Mouse (Mus musculus): Measurements from ENCODE around the gene C2cd5. TPM values are rescaled to one million over a fixed set of nuclear protein-coding genes. Genes with fewer than 3 reads are reported as not detected.

The C2cd5 gene
- polyA plus RNA-seq, 1 experiment from 2014 or later: 43.9 TPM

DNA sequence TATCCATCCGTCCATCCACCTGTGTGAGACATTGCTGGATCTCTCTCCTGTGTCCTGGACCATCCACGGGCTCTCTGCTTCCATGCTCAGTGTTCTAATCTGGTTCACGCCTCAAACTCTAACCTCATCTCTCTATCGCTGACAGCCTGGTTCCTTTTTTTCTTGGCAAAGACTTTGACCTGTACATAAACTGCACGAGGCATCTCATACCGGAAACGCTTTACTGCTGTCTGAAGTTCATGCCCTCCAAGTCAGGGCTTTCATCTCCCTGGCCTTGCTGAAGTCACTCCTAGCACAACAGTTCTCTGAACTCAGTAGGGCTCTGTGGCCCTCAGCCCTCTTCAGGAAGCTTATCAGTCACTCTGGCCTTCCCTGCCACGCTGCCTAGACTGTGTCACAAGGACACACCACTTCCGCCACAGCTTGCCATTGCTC, 15.1 kb upstream of the C2cd5 start:
- H3K36me3 ChIP-seq: no peaks in the 10 kb centered on the region
- 71% methylated on average over 9 of the region's 9 CpGs for WGBS
- no peak for ATAC-seq (ENCODE audit: low FRiP score)
- H3K4me2 ChIP-seq: no peak overlapping the region
- H3K9me3 ChIP-seq (replicated peaks): no peaks in the 10 kb centered on the region
- no peak overlapping the region for H3K27ac ChIP-seq (replicated peaks)
- H3K4me1 ChIP-seq: no peaks in the 10 kb centered on the region
- H3K9ac ChIP-seq (replicated peaks): no peak overlapping the region
- no peak overlapping the region for H3K4me3 ChIP-seq (replicated peaks)
- no peaks in the 10 kb centered on the region for H3K27me3 ChIP-seq (replicated peaks)

DNA sequence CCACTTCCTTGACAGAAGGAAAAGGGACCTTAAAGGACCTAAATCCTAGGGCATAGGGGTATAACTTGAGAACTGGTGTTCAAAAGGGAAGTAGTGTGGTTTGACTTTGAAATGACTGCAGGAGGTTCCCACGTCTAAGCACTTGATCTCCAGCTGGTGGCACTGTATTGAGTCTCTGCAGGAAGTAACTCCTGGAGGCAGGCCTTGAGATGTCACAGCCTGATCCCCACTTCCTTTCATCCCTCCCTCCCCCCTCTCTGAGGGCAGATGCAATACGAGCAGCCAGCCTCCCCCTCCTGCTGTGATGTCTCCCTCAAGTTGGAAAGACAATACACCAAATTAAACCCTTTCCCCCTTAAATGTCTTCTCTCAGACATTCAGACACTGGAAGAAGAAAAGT, 14.6 kb upstream of the C2cd5 start:
- Histone ChIP-seq H3K9me3 (replicated peaks) (no peaks in the 10 kb centered on the region), H3K36me3 (no peaks in the 10 kb centered on the region), H3K27ac (replicated peaks) (no peak overlapping the region), H3K9ac (replicated peaks) (no peak overlapping the region), H3K4me1 (no peaks in the 10 kb centered on the region), H3K4me2 (no peak overlapping the region), H3K27me3 (replicated peaks) (no peaks in the 10 kb centered on the region), H3K4me3 (replicated peaks) (no peak overlapping the region)
- 5% methylated on average over 2 of the region's 2 CpGs for WGBS
- ATAC-seq (ENCODE audit: low FRiP score): no peak

DNA sequence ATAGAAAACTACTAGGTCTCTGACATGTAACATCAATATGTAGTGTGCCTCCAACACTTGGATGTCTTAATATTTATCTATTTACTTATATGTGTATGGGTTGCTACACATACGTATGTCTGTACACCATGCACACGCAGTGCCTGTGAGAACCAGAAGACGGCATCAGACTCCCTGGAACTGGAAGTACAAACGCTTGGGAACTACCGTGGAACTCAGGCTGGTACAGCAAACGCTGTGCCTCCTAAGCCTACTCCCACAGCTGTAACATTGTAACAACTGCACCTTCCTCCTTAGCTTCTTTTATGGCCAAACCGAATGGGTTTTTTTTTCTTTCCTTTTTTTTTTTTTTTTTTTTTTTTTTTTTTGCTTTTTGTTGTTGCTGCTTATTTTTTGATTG, 10.4 kb upstream of the C2cd5 start:
- no peaks in the 10 kb centered on the region for H3K4me1 ChIP-seq
- no peak overlapping the region for H3K27ac ChIP-seq (replicated peaks)
- ATAC-seq (ENCODE audit: low FRiP score): no peak
- no peak overlapping the region for H3K4me3 ChIP-seq (replicated peaks)
- no peak overlapping the region for H3K9ac ChIP-seq (replicated peaks)
- no peaks in the 10 kb centered on the region for H3K36me3 ChIP-seq
- no peak overlapping the region for H3K4me2 ChIP-seq
- no peaks in the 10 kb centered on the region for H3K9me3 ChIP-seq (replicated peaks)
- H3K27me3 ChIP-seq (replicated peaks): no peaks in the 10 kb centered on the region
- WGBS: 89% methylated on average over 7 of the region's 7 CpGs

DNA sequence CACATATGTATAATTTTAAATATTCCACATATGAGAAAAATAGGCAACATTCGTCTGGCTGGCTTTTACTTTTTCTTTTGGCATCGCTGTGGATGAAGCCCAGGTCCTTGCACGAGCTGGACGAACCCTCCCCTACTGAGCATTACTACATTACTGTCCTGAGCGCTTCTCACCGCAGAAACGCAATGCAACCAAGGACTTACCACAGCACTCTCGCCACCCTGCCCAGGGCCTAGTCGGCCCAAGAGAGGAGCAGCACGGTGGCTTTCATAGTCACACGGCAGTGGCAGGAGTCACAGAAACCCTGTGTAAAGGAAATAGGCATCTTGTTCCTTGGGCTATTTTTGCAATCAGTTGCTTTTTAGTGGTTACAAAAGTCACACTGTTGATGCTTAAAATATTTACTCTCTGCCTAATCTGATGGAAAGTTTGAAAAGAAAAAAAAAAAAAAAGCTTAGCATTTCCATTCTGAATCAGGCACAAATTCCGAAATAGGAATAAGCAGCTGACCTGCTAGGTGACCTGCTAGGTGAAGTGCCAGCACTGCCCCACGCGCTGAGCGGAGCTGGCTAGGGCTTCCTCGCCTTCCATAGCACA, 9.8 kb upstream of the C2cd5 start:
- no peaks in the 10 kb centered on the region for H3K4me1 ChIP-seq
- no peak overlapping the region for H3K4me2 ChIP-seq
- no peaks in the 10 kb centered on the region for H3K36me3 ChIP-seq
- WGBS: 75% methylated on average over 16 of the region's 16 CpGs
- no peak for ATAC-seq (ENCODE audit: low FRiP score)
- no peak overlapping the region for H3K9ac ChIP-seq (replicated peaks)
- H3K27me3 ChIP-seq (replicated peaks): no peaks in the 10 kb centered on the region
- no peak overlapping the region for H3K27ac ChIP-seq (replicated peaks)
- H3K9me3 ChIP-seq (replicated peaks): no peaks in the 10 kb centered on the region
- no peak overlapping the region for H3K4me3 ChIP-seq (replicated peaks)

DNA sequence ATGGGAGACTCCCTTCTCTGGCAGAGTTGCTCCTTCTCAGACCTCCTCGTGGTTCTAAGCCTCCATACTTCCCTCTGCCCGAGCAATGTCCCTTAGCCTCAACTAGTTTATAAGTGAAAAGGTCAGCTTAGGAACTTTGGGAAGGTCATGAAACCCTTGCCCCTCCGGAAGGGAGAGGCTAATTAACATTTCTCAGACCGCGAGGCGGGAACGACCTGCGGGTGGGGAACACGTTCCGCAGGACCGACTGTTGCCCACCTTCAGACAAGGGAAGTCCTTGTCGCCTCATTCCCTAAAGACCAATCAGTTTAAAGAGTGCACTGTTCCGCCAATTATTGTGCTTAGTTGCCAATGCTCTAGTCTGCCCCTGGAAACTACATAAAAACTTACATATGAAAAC, 8.1 kb upstream of the C2cd5 start:
- 81% methylated on average over 13 of the region's 13 CpGs for WGBS
- Histone ChIP-seq H3K9ac (replicated peaks) (no peak overlapping the region), H3K4me1 (no peaks in the 10 kb centered on the region), H3K4me2 (no peak overlapping the region), H3K27ac (replicated peaks) (no peak overlapping the region), H3K27me3 (replicated peaks) (no peaks in the 10 kb centered on the region), H3K36me3 (no peaks in the 10 kb centered on the region), H3K4me3 (replicated peaks) (no peak overlapping the region), H3K9me3 (replicated peaks) (no peaks in the 10 kb centered on the region)
- no peak for ATAC-seq (ENCODE audit: low FRiP score)

DNA sequence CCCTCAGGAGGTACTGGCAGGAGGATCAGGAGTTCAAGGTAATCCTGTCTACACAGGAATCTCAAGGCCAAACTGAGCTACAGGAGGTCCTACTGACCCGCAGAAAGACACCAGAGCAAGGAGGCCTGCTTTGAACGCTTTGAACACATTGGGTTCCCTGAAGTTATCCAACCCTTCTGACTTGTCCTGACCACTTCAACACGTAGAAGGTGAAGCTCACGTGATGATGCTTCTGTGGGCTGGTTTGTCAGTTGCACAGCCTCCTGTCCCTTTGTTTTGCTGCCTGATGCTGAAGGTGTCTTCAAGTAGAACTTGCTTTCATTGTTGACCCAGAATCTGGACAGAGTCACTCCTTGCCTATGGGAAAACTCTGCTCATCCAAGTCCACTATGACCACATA, 7.7 kb upstream of the C2cd5 start:
- no peak for ATAC-seq (ENCODE audit: low FRiP score)
- 90% methylated on average over 4 of the region's 4 CpGs for WGBS

DNA sequence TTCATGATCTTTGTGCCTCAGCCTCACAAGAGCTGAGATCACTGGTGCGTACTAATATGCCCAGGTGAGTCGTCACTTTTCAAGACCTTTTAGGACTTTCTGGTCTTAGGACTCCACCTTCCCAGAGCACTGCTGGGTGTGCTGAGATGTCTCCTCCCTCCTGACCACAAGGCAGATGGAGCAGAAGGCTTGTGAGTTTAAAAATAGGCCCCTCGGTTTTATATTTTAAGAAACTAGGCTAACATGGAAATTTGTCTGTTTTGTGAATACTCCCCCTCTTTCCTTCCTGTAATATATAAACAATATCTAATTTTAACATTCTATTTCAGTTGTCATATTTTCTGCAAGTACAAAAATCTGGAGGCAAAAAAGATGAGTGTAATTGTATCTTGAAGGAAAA, 5.8 kb upstream of the C2cd5 start:
- H3K4me1 ChIP-seq: no peaks in the 10 kb centered on the region
- no peaks in the 10 kb centered on the region for H3K9me3 ChIP-seq (replicated peaks)
- H3K9ac ChIP-seq (replicated peaks): no peak overlapping the region
- no peak overlapping the region for H3K4me3 ChIP-seq (replicated peaks)
- H3K36me3 ChIP-seq: no peaks in the 10 kb centered on the region
- ATAC-seq (ENCODE audit: low FRiP score): no peak
- H3K27ac ChIP-seq (replicated peaks): no peak overlapping the region
- H3K27me3 ChIP-seq (replicated peaks): no peaks in the 10 kb centered on the region
- WGBS: 87% methylated on average over 3 of the region's 3 CpGs
- H3K4me2 ChIP-seq: no peak overlapping the region

More for the DNA sequence above, 7.7 kb upstream of the C2cd5 start:
- Histone ChIP-seq H3K9me3 (replicated peaks) (no peaks in the 10 kb centered on the region), H3K27ac (replicated peaks) (no peak overlapping the region), H3K36me3 (no peaks in the 10 kb centered on the region), H3K4me2 (no peak overlapping the region), H3K4me1 (no peaks in the 10 kb centered on the region), H3K9ac (replicated peaks) (no peak overlapping the region), H3K4me3 (replicated peaks) (no peak overlapping the region), H3K27me3 (replicated peaks) (no peaks in the 10 kb centered on the region)

DNA sequence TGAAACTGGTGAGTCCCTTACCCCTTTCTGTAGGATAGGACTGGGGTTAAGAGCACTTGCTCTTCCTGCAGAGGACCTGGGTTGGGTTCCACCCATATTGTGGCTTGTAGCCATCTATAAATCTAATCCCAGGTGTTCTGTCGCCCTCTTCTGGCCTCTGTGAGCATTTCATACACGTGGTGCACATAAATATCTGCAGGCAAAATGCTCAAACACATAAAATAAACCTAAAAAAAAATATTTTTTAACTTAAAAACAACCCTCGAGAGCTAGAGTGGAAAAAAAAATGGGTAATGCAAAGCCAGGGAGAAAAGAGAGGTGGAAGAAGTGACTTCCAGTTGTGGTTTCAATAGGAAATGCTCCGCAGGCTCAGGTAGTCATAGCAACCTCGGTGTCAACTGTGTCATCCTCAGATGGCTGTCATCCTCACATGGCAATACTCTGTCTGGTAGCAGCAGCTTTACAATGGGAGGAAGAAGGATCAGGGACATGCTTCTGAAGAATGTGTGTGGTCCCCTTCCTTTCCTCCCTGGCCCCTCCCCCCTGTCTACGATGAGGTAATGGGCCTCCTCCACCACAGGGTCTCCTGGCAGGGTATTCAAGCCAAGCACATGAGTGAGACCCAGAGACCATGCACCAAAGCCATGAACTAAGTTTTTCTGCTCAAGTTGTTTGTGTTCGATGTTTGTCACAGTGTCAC, 4.2 kb upstream of the C2cd5 start:
- Histone ChIP-seq H3K36me3 (no peaks in the 10 kb centered on the region), H3K4me2 (no peak overlapping the region), H3K9ac (replicated peaks) (no peak overlapping the region), H3K27ac (replicated peaks) (no peak overlapping the region), H3K9me3 (replicated peaks) (no peaks in the 10 kb centered on the region), H3K4me3 (replicated peaks) (no peak overlapping the region), H3K4me1 (no peaks in the 10 kb centered on the region), H3K27me3 (replicated peaks) (no peaks in the 10 kb centered on the region)
- no peak for ATAC-seq (ENCODE audit: low FRiP score)
- WGBS: 72% methylated on average over 7 of the region's 7 CpGs

DNA sequence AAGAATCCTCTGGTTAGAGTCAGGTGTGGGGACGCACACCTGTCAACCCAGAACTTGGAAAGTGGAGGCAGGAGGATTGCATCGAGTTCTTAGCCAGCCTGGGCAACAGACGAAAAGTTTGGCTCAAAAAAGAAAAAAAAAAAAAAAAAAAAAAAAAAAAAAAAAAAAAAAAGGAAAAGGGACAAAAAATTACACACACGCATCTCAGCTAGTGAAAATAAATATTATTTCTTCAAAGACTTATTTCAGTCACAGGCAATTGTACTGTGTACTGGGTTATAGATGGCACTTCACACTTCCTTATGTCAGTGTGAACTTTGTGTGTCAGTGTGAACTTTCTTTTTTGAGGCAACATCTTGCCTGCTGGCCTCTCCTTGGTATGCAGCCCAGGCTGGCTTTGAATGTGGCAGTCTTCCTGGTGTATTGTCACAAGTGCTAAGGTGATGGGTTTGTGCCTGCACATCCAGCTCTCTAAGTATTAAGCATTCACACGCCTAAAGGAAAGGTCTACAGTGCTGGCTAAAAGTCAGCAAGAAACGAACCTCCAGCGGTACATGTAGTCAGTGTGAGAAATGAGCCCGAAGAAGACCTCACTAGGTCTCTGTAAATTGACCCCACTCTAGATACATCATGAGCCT, 656 bp upstream of the C2cd5 start:
- peaks cover 10% of the 10 kb centered on the region; the same call in 1 of the 2 replicates for H3K36me3 ChIP-seq
- H3K27ac ChIP-seq (replicated peaks): 0 out of 2 replicates have a peak overlapping the region, but pooled peaks have one; percentile 95
- peaks cover 18% of the 10 kb centered on the region for H3K4me1 ChIP-seq
- 55% methylated on average over 8 of the region's 8 CpGs for WGBS
- peak overlapping the region; percentile 72 for H3K4me2 ChIP-seq
- peak overlapping the region; percentile 68 for H3K4me3 ChIP-seq (replicated peaks)
- peak overlapping the region; percentile 93 for H3K9ac ChIP-seq (replicated peaks)
- H3K9me3 ChIP-seq (replicated peaks): no peaks in the 10 kb centered on the region
- no peaks in the 10 kb centered on the region for H3K27me3 ChIP-seq (replicated peaks)
- ATAC-seq (ENCODE audit: low FRiP score): no peak

DNA sequence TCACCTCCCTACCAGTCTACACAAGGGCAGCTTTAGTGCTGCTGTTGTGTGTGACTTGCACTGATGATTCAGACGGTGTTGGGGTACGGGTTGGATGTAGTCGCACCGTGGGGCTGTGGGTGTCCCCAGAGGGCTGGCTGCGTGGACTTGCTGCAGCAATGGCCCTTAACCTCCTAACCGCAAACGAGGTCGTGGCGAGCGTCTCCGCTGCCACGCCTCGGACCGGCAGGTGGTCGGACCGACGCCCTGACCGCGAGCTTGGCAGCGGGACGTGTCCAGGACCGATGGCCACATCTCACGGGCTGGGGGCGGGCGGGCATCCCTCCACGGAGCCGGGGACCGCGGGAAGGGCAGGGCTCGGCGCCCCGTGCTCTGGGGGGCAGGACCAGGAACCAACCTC, 660 bp downstream of the C2cd5 start:
- H3K9me3 ChIP-seq (replicated peaks): no peaks in the 10 kb centered on the region
- WGBS: under 1% methylated on average over 32 of the region's 32 CpGs
- H3K4me2 ChIP-seq: peak overlapping the region; percentile 72
- H3K4me3 ChIP-seq (replicated peaks): peak overlapping the region; percentile 68
- H3K9ac ChIP-seq (replicated peaks): peak overlapping the region; percentile 93
- H3K27me3 ChIP-seq (replicated peaks): no peaks in the 10 kb centered on the region
- peak overlapping the region; percentile 95 for H3K27ac ChIP-seq (replicated peaks)
- H3K36me3 ChIP-seq: peaks cover 14% of the 10 kb centered on the region; the same call in 1 of the 2 replicates
- peaks cover 22% of the 10 kb centered on the region for H3K4me1 ChIP-seq
- peak; percentile 75 for ATAC-seq (ENCODE audit: low FRiP score)

DNA sequence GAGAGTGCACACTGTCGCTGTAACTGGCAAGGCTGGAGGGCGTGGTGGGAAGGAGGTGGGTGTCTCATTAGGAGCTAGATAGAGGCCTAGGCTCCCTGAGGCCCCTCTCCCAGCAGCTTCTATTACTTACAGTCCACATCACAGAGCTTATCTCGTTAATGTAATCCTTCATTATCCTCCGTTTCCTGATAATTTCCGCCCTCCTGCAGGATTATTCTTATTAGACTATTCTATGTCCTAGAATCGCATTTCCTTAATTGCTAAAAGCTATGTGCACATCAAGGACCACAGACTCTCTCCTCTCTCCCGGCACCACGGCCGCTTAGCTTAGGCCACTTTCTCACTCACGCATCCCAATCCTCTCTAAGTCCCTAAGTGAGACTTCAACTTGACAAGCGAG, 4.8 kb downstream of the C2cd5 start:
- no peaks in the 10 kb centered on the region for H3K27me3 ChIP-seq (replicated peaks)
- ATAC-seq (ENCODE audit: low FRiP score): no peak
- peaks cover 22% of the 10 kb centered on the region for H3K4me1 ChIP-seq
- 79% methylated on average over 11 of the region's 11 CpGs for whole genome bisulfite sequencing
- no peak overlapping the region for H3K9ac ChIP-seq (replicated peaks)
- H3K4me2 ChIP-seq: no peak overlapping the region
- H3K4me3 ChIP-seq (replicated peaks): no peak overlapping the region
- H3K36me3 ChIP-seq: peaks cover 30% of the 10 kb centered on the region
- no peaks in the 10 kb centered on the region for H3K9me3 ChIP-seq (replicated peaks)
- no peak overlapping the region for H3K27ac ChIP-seq (replicated peaks)

DNA sequence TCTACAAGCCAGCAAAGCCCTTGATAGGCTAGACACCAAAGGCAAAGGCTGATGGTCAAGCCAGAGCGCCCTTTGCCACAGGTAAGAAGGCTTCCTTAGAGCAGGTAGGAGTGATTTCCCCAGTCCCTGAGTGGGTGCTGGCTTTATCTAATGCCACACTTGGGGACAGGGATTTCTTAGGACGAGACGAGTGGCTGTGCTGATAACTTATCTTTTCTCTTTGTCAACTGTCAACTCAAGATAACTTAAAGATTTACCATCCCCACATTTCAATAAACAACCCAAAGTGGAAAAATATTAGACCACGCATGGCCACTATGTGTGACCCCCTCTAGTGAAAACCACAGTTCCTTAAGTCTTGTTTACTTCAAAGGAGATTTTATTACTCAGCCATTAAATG, 7.1 kb downstream of the C2cd5 start:
- H3K27me3 ChIP-seq (replicated peaks): no peaks in the 10 kb centered on the region
- H3K4me1 ChIP-seq: peaks cover 12% of the 10 kb centered on the region
- H3K9ac ChIP-seq (replicated peaks): no peak overlapping the region
- 77% methylated on average over 4 of the region's 4 CpGs for WGBS
- H3K4me3 ChIP-seq (replicated peaks): no peak overlapping the region
- peaks cover 48% of the 10 kb centered on the region for H3K36me3 ChIP-seq
- H3K27ac ChIP-seq (replicated peaks): no peak overlapping the region
- no peak overlapping the region for H3K4me2 ChIP-seq
- H3K9me3 ChIP-seq (replicated peaks): no peaks in the 10 kb centered on the region
- ATAC-seq (ENCODE audit: low FRiP score): no peak
